Mouse (Mus musculus) mouse embryonic stem cell (cell line): ENCODE measurements at regions not wholly inside any gene's neighbourhood (a gene's known extent, or its start where the extent isn't known, plus 50 kb on each side); places are given as distances from the start of the nearest gene placed in this dataset.

Experiments used
- in situ Hi-C, 2 experiments: fragments of 300-500 bp; cut with MboI; formaldehyde crosslinking; loops; 1 replicate in 1 of 2; 3 replicates in 1 of 2; pipeline ENCODE4 v1.14.3; 2019 to 2020; ENCODE audit warnings: low sequenced_read_pairs in 2 of 2, low pct_unique_long_range_greater_than_20kb in 1 of 2, mixed read lengths in 1 of 2; ENCODE audit not compliant: unreplicated experiment in 1 of 2

- in situ Hi-C loops, result no loop called here
These were observed 570.5 kb upstream of the Adamts9 start for GRCm38 (mm10) chr6:93513818-93514217.

GRCm38 (mm10) chr6:93509857-93510256 is 566.6 kb upstream of the Adamts9 start:
- in situ Hi-C loops, result no loop called here

- in situ Hi-C loops, result no loop called here
These were observed 554.5 kb upstream of the Adamts9 start for GRCm38 (mm10) chr6:93497824-93498223.

- in situ Hi-C loops, result no loop called here
These were observed 545.2 kb upstream of the Adamts9 start for GRCm38 (mm10) chr6:93488441-93488955.

- in situ Hi-C loops, result no loop called here
These were observed 535.2 kb upstream of the Adamts9 start for GRCm38 (mm10) chr6:93478521-93478920.

GRCm38 (mm10) chr6:93474981-93475380 is 531.7 kb upstream of the Adamts9 start:
- in situ Hi-C loops, result no loop called here

- in situ Hi-C loops, result no loop called here
These were observed 524.6 kb upstream of the Adamts9 start for GRCm38 (mm10) chr6:93467867-93468266.

GRCm38 (mm10) chr6:93462861-93463260 is 519.6 kb upstream of the Adamts9 start:
- in situ Hi-C loops, result no loop called here

GRCm38 (mm10) chr6:93461374-93461773 is 518.1 kb upstream of the Adamts9 start:
- in situ Hi-C loops, result no loop called here

- in situ Hi-C loops, result no loop called here
These were observed 514.3 kb upstream of the Adamts9 start for GRCm38 (mm10) chr6:93457613-93458012.

- in situ Hi-C loops, result no loop called here
These were observed 513.2 kb upstream of the Adamts9 start for GRCm38 (mm10) chr6:93456383-93457033.

GRCm38 (mm10) chr6:93445568-93445967 is 502.3 kb upstream of the Adamts9 start:
- in situ Hi-C loops, result no loop called here

- in situ Hi-C loops, result no loop called here
These were observed 501.8 kb upstream of the Adamts9 start for GRCm38 (mm10) chr6:93445124-93445523.

- in situ Hi-C loops, result no loop called here
These were observed 500.7 kb upstream of the Adamts9 start for GRCm38 (mm10) chr6:93443766-93444557.

- in situ Hi-C loops, result no loop called here
These were observed 490.2 kb upstream of the Adamts9 start for GRCm38 (mm10) chr6:93433446-93433845.

- in situ Hi-C loops, result no loop called here
These were observed 482.8 kb upstream of the Adamts9 start for GRCm38 (mm10) chr6:93426141-93426540.

GRCm38 (mm10) chr6:93422906-93423305 is 479.6 kb upstream of the Adamts9 start:
- in situ Hi-C loops, result no loop called here

- in situ Hi-C loops, result no loop called here
These were observed 479.0 kb upstream of the Adamts9 start for GRCm38 (mm10) chr6:93422253-93422652.

- in situ Hi-C loops, result no loop called here
These were observed 474.3 kb upstream of the Adamts9 start for GRCm38 (mm10) chr6:93417625-93418024.

GRCm38 (mm10) chr6:93416006-93416405 is 472.7 kb upstream of the Adamts9 start:
- in situ Hi-C loops, result no loop called here
